Mouse (Mus musculus) liver, postnatal 0 days (tissue): ENCODE data around the gene Cpa2. TPM values are rescaled to one million over a fixed set of nuclear protein-coding genes. Genes with fewer than 3 reads are reported as not detected.

ENCODE experiments used
- ATAC-seq: fragments of 200-750 bp; cut with Nextera tagmentation; 2 replicates; pipeline ENCODE4 v1.8.0; 2017; ENCODE audit warnings: mild to moderate bottlenecking, moderate library complexity
- DNase-seq: peaks from one replicate; pipeline ENCODE4 v3.0.0-alpha.2; 2016
- H3K27ac ChIP-seq: fragments of 300-500 bp; sonication (generic); 2 replicates; pipeline ENCODE4 v1.5.1; 2014; ENCODE audit warnings: antibody characterized with exemption, moderate library complexity, mild to moderate bottlenecking, low read depth
- H3K27me3 ChIP-seq: fragments of 300-500 bp; sonication (generic); 2 replicates; pipeline ENCODE4 v1.6.1; 2014; ENCODE audit warnings: low read length, control low read depth, mixed read lengths; ENCODE audit not compliant: insufficient read depth
- H3K36me3 ChIP-seq: fragments of 300-500 bp; sonication (generic); replicated peaks from 2 replicates; pipeline ENCODE4 v1.6.1; 2014; ENCODE audit warnings: mild to moderate bottlenecking, control low read depth, low read length, moderate library complexity, mixed read lengths; ENCODE audit not compliant: insufficient read depth
- H3K4me1 ChIP-seq: fragments of 300-500 bp; sonication (generic); 2 replicates; pipeline ENCODE4 v1.6.1; 2014; ENCODE audit warnings: antibody characterized with exemption, mild to moderate bottlenecking, control low read depth; ENCODE audit not compliant: insufficient read depth
- H3K4me2 ChIP-seq: fragments of 300-500 bp; sonication (generic); 2 replicates; pipeline ENCODE4 v1.6.1; 2014; ENCODE audit warnings: low read depth, mild to moderate bottlenecking, low read length, moderate library complexity, mixed read lengths
- H3K4me3 ChIP-seq: fragments of 300-500 bp; sonication (generic); 2 replicates; pipeline ENCODE4 v1.5.1; 2014; ENCODE audit warnings: low read depth, low read length
- H3K9ac ChIP-seq: fragments of 300-500 bp; sonication (generic); replicated peaks from 2 replicates; pipeline ENCODE4 v1.6.1; 2014; ENCODE audit warnings: mild to moderate bottlenecking, moderate library complexity
- H3K9me3 ChIP-seq: fragments of 300-500 bp; sonication (generic); 2 replicates; pipeline ENCODE4 v1.6.1; 2016; ENCODE audit warnings: mild to moderate bottlenecking, control low read depth, low read length, mixed read lengths
- CTCF ChIP-seq: sonication (generic); IDR thresholded peaks from 2 replicates; pipeline ENCODE4 v1.5.1; 2016; ENCODE audit warnings: antibody characterized with exemption, low read depth
- EP300 ChIP-seq: IDR thresholded peaks from 2 replicates; pipeline ENCODE4 v1.6.1; 2016; ENCODE audit warnings: antibody characterized with exemption, low read depth, mild to moderate bottlenecking
- WGBS: fragments of 180-500 bp; shearing (Covaris S2); extraction: QIAGEN DNeasy Blood & Tissue Kit; methylation state at CpG from one replicate; pipeline ENCODE4 v1.1.7; 2014; ENCODE audit not compliant: insufficient replicate concordance; 5-methylcytosine and 5-hydroxymethylcytosine counted together
- polyA plus RNA-seq: library from polyadenylated mRNA; unstranded; fragments of >200 nt; fragmentation: Nextera tagmentation; extraction: Ambion mirVana; gene quantifications from 2 replicates; pipeline ENCODE4 v1.2.1, GENCODE M21; 2015

Gene Cpa2
- 0.63 and 2.1 TPM in 2 replicates for polyA plus RNA-seq

DNA sequence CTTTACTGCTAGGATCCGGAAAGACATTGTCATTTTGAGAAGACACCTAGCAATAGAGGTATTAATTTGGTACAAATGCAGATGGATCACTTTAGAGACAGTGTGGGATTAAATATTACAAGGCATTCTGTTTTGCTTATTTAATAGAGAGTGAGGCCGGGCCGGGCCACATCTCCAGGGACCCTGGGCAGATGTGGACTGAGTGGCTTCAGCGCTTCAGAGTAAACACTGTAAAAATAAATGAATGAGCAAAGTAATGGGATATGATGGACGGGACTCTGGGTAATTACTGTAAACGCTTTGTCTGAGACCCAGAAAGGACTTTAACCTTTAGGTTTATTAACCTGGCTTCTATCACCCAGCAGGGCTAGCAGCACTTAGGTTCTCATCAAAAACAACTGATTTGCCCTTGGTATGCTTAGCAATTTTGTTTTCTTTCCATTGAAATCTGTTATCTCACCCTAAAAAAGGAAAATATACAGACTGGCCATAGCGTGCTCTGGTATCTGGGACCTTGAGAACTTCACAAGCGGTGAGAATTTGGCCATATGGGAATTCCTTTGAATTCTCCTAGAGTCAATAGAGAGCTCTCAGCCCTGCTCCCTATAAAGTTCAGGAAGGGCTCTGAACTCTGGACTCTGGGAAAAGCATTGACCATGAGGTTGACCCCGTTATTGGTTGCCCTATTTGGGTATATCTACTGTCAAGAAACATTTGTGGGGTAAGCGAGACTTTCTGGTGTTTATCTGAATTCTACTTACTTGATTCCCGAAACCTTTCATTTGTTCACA, at the start of gene Cpa2:
TSS of gene Cpa2 (plus strand) at position 574 of the 791 bp plus-strand sequence.
- H3K36me3 ChIP-seq: no peaks in the 10 kb centered on the region
- H3K4me2 ChIP-seq: no peak within 1 kb of the TSS
- DNase-seq: no peak
- ATAC-seq: no peak
- 0 out of 2 replicates have a peak, but pooled peaks cover 4% of the 10 kb centered on the region for H3K27me3 ChIP-seq
- TF ChIP-seq EP300 (no peak), CTCF (no peak)
- H3K4me3 ChIP-seq: no peak within 1 kb of the TSS
- 66% methylated on average over 11 of the region's 11 CpGs for WGBS
- no peak within 1 kb of the TSS for H3K9ac ChIP-seq
- no peaks in the 10 kb centered on the region for H3K9me3 ChIP-seq
- H3K27ac ChIP-seq: no peak within 1 kb of the TSS
- H3K4me1 ChIP-seq: peaks cover 3% of the 10 kb centered on the region; the same call in 1 of the 2 replicates

DNA sequence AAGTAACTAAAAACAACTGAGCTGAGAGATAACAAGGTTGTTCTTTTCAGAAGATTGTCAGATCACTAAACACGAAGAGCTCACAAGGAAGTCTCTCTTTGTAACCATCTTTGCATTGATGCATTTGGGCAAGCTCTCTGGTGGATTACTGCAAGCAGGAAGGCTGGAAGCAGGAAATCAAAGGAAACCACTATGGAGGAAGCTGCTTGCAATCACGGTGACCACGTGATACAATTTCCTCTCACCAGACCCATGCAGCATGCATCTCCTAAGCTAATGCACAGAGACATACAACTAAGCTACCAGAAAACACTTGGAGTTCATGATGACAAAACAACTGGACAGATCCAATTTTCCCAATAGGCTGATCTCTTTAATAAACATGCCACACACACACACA, 42.3 kb upstream of the Cpa2 start:
- Histone ChIP-seq H3K27me3 (no peaks in the 10 kb centered on the region), H3K9ac (no peak overlapping the region), H3K4me1 (no peaks in the 10 kb centered on the region), H3K9me3 (no peaks in the 10 kb centered on the region), H3K4me2 (no peak overlapping the region), H3K27ac (no peak overlapping the region), H3K4me3 (no peak overlapping the region), H3K36me3 (peaks cover 53% of the 10 kb centered on the region)
- WGBS: 41% methylated on average over 3 of the region's 3 CpGs
- TF ChIP-seq EP300 (no peak), CTCF (no peak)
- ATAC-seq (no peak), DNase-seq (no peak)

DNA sequence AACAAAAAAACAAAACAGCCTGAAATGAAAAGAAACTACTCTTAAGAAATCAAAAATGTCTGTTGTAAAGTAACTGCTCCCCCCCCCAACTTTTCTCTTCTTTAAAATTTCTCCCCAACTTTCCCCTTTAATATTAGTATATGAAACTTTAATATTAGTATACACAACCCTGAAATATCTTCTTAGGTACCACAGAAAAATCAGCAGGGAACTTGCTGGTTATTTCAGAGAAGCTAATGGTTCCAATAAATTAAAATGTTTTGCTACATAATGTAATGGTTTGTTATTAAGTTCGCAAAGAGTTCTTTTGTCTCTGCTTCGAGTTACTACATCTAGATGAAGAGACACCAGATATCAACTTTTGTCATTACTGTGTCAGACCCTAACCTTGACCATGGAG, 32.6 kb upstream of the Cpa2 start:
- no peak for DNase-seq
- WGBS: 4% methylated on average over 2 of the region's 2 CpGs
- TF ChIP-seq EP300: no peak
- no peak for TF ChIP-seq CTCF

DNA sequence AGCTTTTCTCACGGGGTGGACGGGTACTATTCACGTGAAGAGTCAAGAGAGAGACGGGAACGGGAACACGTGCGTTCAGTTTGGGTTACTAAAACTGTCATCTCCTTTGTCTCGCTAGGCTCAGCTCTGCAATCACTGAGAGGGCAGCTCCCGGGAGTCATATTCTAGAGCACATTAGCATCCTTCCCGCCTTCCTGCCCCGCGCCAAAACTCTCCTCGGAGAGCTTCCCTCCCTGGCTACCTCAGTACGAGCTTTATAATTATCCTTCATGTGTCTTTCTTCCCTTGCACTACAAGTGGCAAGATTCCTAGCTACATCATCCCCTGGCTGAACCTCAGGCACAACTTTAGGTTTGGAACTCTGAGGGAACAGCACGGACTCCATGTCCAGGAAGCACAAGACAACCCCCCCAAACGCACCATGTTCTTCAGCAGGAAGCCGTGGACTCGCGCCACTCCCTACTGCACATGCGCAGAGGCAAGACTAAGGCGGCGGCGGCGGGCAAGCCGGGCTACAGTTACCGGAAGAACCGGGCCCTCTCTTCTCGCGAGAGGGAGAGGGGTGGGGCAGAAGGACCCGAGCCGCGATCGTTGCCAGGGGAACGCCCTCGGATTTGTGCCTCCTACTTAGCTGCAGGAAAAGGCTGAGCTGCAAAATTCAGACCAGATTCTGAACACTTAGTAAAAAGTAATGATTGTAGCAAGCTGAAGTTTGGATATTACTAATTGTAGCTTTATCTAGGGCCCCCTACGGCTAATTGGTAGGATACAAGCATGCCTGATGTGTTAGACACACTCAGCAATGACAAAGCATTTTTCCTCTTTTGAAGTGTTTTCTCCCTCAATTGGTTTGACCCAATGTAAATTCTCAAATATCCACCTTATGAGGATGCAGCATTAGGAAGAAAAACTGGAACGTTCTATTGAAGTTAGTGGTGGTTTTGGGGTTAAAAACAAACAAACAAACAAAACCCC, 31.8 kb upstream of the Cpa2 start, which contains the start of the genes Tmem209 and Ssmem1:
TSS of gene Tmem209 (minus strand) at position 519 of the 975 bp plus-strand sequence.
TSS of gene Ssmem1 (plus strand) at position 585 of the 975 bp plus-strand sequence.
- TF ChIP-seq EP300 (peak; percentile 82), CTCF (no peak)
- no peaks in the 10 kb centered on the region for H3K9me3 ChIP-seq
- H3K4me1 ChIP-seq: peaks cover 5% of the 10 kb centered on the region
- peak within 1 kb of the TSS; percentile 64 for H3K4me3 ChIP-seq
- under 1% methylated on average over 37 of the region's 37 CpGs for WGBS
- peaks cover 12% of the 10 kb centered on the region for H3K36me3 ChIP-seq
- ATAC-seq (peak; percentile 100), DNase-seq (peak; percentile 99)
- H3K4me2 ChIP-seq: peak within 1 kb of the TSS; percentile 75
- H3K9ac ChIP-seq: peak within 1 kb of the TSS; percentile 73
- H3K27me3 ChIP-seq: no peaks in the 10 kb centered on the region
- peak within 1 kb of the TSS; percentile 84 for H3K27ac ChIP-seq

More for the DNA sequence above, 32.6 kb upstream of the Cpa2 start:
- Histone ChIP-seq H3K4me1 (peaks cover 5% of the 10 kb centered on the region), H3K27me3 (no peaks in the 10 kb centered on the region), H3K4me2 (peak overlapping the region; percentile 75), H3K9ac (peak overlapping the region; percentile 73), H3K4me3 (peak overlapping the region; percentile 64), H3K27ac (peak overlapping the region; percentile 84), H3K9me3 (no peaks in the 10 kb centered on the region), H3K36me3 (peaks cover 18% of the 10 kb centered on the region)
- no peak for ATAC-seq

DNA sequence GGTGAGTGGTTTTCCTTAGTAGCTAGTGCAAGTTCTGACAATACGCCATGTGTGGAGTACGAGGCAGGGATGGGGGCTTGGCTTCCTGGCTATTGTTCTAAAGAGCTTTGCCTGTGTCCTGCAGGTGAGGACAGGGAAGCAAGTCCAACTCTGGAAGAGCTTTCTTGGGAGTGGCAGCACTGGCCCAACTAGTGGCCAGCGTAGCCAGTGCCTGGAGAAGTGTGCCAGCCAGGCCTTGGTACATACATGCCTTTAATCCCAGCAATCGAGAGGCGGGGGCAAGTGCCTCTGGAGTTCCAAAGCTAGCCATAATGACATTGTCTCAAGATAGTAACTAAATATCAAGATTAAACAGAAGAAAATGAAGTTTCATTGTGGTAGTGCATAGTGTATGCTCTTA, 31.1 kb upstream of the Cpa2 start:
- Histone ChIP-seq H3K4me1 (peaks cover 5% of the 10 kb centered on the region), H3K27me3 (no peaks in the 10 kb centered on the region), H3K9me3 (no peaks in the 10 kb centered on the region), H3K36me3 (peaks cover 6% of the 10 kb centered on the region), H3K4me2 (peak overlapping the region; percentile 75; the same call in 1 of the 2 replicates), H3K4me3 (no peak overlapping the region), H3K9ac (no peak overlapping the region), H3K27ac (peak overlapping the region; percentile 13)
- TF ChIP-seq CTCF (no peak), EP300 (no peak)
- DNase-seq (no peak), ATAC-seq (no peak)
- WGBS: 73% methylated on average over 5 of the region's 5 CpGs

DNA sequence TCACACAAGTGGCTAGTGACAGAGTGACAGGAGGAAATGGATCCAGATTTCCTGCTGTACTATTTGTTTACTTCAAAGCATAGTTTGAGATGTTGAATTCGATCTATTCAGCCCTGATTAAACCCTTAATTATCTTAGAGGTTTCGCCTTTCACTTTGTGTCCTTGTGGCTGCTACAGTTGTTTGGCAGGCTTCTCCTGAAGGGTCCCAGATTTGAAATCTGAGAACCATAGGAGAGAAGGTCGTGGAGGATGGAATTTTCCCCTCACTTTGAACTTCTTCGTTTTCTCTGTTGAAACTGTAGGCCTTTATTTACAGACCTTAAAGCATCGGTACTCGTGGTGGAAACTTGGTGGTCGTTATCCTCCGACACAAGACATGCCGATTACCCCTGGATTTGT, 27.1 kb upstream of the Cpa2 start:
- Histone ChIP-seq H3K9me3 (no peaks in the 10 kb centered on the region), H3K9ac (no peak overlapping the region), H3K4me2 (no peak overlapping the region), H3K27ac (no peak overlapping the region), H3K27me3 (no peaks in the 10 kb centered on the region), H3K4me1 (peaks cover 5% of the 10 kb centered on the region), H3K4me3 (no peak overlapping the region), H3K36me3 (no peaks in the 10 kb centered on the region)
- ATAC-seq (no peak), DNase-seq (no peak)
- TF ChIP-seq CTCF (no peak), EP300 (no peak)
- 48% methylated on average over 9 of the region's 9 CpGs for WGBS
